Mouse (Mus musculus) embryonic fibroblast, embryonic 13.5 days (primary cell): ENCODE measurements around the gene Pa2g4. TPM values are rescaled to one million over a fixed set of nuclear protein-coding genes. Genes with fewer than 3 reads are reported as not detected.

ENCODE experiments used
- H3K27ac ChIP-seq: 2 replicates; pipeline ENCODE4 v1.5.1; 2012; ENCODE audit warnings: low read length, control low read depth, inconsistent platforms; ENCODE audit not compliant: insufficient read depth
- H3K4me1 ChIP-seq: 2 replicates; pipeline ENCODE4 v1.6.1; 2011; ENCODE audit warnings: low read length; ENCODE audit not compliant: control insufficient read depth, insufficient read depth
- H3K4me3 ChIP-seq: 2 replicates; pipeline ENCODE4 v1.5.1; 2011; ENCODE audit warnings: mild to moderate bottlenecking, control low read depth, low read length; ENCODE audit not compliant: insufficient read depth
- CTCF ChIP-seq: IDR thresholded peaks from 2 replicates; pipeline ENCODE4 v1.5.1; 2011; ENCODE audit warnings: mild to moderate bottlenecking, control low read depth, low read length, moderate library complexity, borderline replicate concordance; ENCODE audit not compliant: insufficient read depth
- POLR2A ChIP-seq: IDR thresholded peaks from 2 replicates; pipeline ENCODE4 v1.6.1; 2011; ENCODE audit warnings: low read depth, mild to moderate bottlenecking, control low read depth, low read length, moderate library complexity
- polyA plus RNA-seq: library from polyadenylated mRNA; stranded (reverse); fragments of >200 nt; gene quantifications from 2 replicates; pipeline ENCODE4 v1.2.4, GENCODE M21; 2011; ENCODE audit warnings: low read depth; ENCODE audit not compliant: missing spikeins, insufficient read length

Gene Pa2g4
- polyA plus RNA-seq, 1 experiment, result 146 TPM

DNA sequence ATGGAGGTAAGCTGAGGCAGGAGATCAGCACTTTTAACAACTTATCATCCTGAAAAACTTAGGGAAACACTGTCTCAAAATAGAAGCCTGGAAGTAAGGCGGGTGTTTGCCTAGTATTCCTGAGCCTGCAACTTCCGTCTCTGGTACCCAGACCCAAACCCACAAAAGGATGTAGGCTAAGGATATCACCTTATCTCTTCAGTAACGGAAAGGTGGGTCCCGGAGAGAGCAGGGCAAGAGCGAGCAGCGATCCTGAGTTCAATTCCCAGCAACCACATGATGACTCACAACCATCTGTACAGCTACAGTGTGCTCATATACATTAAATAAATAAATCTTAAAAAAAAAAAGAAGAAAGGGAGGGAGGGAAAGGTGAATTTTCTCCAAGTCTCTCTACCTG is 25.6 kb upstream of the Pa2g4 start:
- TF ChIP-seq POLR2A, result no peak
- TF ChIP-seq CTCF, result no peak
- Histone ChIP-seq H3K4me3 (no peak overlapping the region), H3K4me1 (no peaks in the 10 kb centered on the region), H3K27ac (no peak overlapping the region)

DNA sequence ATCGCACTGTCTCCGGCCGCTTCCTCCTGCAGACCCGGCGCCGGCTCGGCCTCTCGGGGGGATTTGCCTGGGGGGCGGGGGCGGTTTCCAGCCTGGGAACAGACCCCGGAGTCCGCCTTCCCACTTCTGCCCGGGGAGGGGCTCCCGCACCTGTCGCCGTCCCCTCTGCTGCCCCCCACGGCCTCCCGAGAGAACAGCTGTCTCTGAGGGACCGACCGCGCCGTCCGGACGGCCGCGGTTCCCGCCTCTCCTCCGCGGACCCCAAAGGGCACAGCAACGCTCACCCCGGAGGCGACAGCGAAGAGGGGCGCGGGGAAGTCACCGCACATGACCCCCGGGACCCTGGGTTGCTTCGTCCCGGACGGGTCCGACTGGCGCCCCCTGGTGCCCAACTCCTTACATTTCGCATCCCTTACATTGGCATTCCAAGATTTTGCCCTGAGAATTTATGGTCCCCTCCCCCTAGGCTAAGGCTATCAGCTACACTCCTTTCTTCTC is 24.5 kb upstream of the Pa2g4 start:
- H3K27ac ChIP-seq, result no peak overlapping the region
- H3K4me1 ChIP-seq, result no peaks in the 10 kb centered on the region

DNA sequence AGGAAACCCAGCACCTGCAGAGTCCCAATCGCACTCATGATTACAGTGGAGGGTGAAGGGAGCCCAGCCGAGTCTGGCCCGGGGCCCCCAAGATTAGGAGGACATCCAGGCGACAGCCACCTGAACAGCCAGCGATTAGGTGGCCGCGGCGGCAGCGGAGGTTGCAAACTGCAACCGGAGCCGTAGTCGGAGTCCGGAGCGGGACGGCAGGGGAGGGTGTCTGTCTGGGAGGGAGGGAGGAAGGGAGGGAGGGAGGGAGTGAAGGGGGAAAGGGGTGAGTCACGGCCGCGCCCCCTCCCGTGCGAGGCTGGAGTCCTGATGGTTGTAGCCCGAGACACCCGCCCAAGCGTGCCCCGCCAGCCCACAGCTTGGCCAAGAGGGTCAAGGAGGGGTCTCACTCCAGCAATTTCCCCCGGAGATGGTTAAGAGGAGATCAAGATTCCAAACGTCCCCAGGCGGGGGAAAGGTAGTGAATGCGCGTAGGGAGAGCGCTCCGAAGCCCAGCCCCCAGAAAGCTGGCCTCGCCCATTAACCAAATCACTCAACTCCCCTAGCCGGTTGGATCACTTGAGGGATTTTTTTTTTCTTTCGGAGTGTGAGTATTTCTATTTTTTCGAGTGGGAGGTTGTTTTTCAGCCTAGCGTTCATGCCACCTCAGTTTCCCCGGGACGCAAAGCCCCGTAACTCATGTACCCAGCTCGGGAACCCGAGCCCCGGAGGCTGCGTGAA is 23.8 kb upstream of the Pa2g4 start, which contains the start of gene Erbb3:
TSS of gene Erbb3 (minus strand) at position 189 of the 729 bp plus-strand sequence.
- H3K4me3 ChIP-seq, result peak within 1 kb of the TSS; percentile 73
- TF ChIP-seq CTCF, result no peak
- no peak for TF ChIP-seq POLR2A
- no peak within 1 kb of the TSS for H3K27ac ChIP-seq
- H3K4me1 ChIP-seq, result no peaks in the 10 kb centered on the region

More for the DNA sequence above, 24.5 kb upstream of the Pa2g4 start:
- H3K4me3 ChIP-seq, result peak overlapping the region; percentile 73
- no peak for TF ChIP-seq POLR2A
- TF ChIP-seq CTCF, result peak; percentile 62

DNA sequence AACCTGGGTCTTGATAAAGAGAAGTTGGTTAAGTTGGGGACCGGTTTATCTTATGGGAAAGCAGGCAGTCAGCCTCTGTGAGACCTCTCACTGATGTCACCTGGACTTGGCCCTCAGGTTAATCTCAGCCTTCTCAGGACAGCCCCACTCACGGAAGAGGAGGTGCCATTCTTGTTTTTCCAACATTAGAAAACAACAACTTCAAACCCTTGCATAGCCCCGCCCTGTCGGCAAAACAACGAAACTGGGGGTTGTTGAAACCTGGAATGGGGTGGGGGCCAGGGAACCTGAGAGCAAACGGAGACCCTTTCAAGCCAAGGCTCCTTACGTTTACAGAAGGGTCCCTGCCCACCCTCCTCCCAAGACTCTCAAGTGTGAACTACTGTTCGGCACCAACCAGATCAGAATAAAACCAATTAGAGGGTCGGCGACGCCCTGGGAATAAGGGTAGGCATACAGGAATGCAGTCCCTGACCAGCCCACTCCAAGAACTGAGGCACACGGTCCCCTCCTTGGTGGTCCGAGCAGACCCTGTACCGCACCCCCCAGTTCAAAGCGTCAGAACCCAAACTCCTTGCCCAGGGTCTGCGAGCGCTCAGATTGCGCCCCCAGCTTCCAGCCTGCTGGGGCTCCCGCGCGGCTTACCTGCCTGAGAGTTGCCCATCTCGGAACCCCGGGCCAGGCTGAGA is 23.1 kb upstream of the Pa2g4 start:
- Histone ChIP-seq H3K4me3 (peak overlapping the region; percentile 73), H3K4me1 (no peaks in the 10 kb centered on the region), H3K27ac (no peak overlapping the region)
- TF ChIP-seq CTCF (no peak), POLR2A (no peak)

- TF ChIP-seq POLR2A (no peak), CTCF (no peak)
- H3K27ac ChIP-seq, result no peak overlapping the region
- H3K4me3 ChIP-seq, result no peak overlapping the region
- no peaks in the 10 kb centered on the region for H3K4me1 ChIP-seq
Measured at GRCm38 (mm10) chr10:128588136-128588535, 22.3 kb upstream of the Pa2g4 start.

DNA sequence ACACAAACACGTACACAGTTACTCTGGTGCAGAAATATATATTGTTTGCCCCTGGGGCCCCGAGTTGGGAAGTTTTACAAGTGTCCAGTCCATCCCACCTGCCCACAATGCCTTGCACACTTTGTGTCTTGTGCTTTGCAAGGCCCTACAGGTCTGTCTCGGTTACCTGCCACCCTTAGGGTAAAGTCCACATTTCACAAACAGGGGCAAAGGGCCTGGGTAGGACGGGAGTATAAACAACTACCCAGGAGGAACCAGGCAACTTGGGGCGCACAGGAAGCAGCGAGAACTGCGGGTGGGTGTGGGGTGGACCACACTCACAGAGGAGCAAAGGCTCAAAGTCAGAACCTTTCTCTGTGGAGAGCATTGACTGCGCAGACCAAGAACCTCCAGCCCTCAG is 21.9 kb upstream of the Pa2g4 start:
- Histone ChIP-seq H3K4me1 (no peaks in the 10 kb centered on the region), H3K4me3 (no peak overlapping the region), H3K27ac (no peak overlapping the region)
- TF ChIP-seq POLR2A (no peak), CTCF (no peak)

DNA sequence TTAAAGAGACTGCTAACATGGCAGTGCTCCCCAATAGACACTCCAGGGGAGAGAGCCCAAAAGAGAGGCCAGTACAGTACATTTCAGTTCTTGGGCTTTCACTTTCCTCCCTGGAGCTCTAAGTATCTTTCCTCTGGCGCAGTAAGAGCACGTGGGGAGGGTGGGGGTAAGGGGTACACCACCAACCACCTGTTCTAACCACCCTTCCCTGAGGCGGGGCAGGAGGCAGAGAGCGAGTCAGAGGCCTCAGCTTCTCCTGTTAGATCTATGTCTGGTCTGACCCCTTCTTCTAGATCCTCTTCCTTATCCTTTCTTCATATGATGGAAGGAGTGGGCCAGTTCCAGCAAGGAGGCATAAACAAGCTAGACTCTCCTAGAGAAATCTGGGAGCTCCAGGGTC is 21.3 kb upstream of the Pa2g4 start:
- TF ChIP-seq CTCF (no peak), POLR2A (no peak)
- no peak overlapping the region for H3K27ac ChIP-seq

GRCm38 (mm10) chr10:128586546-128586945 is 20.8 kb upstream of the Pa2g4 start:
- H3K27ac ChIP-seq, result no peak overlapping the region
- TF ChIP-seq POLR2A (no peak), CTCF (no peak)
- H3K4me3 ChIP-seq, result no peak overlapping the region
- H3K4me1 ChIP-seq, result no peaks in the 10 kb centered on the region

More for the DNA sequence above, 21.3 kb upstream of the Pa2g4 start:
- H3K4me1 ChIP-seq, result no peaks in the 10 kb centered on the region
- H3K4me3 ChIP-seq, result no peak overlapping the region

DNA sequence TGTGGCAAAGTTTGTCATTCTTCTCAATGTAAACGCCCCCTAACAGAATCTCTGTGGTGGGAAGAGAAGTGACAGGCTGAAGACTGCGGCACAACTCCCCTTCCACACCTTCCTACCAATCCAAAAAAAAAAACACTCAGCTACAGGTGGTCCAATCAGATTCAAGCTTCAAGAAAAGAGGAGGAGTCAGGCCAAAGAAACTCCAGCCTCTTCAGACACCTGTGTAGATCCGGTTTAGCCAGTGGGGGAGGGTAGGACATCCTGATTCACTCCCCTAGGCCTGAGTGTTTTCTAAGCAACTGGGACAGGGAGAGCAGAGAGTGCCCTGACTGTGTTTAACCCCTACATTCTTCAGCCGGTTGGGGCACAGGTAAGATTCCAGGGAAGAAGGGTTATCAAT is 18.6 kb upstream of the Pa2g4 start:
- H3K4me1 ChIP-seq, result no peaks in the 10 kb centered on the region
- TF ChIP-seq POLR2A, result no peak
- no peak overlapping the region for H3K27ac ChIP-seq
- H3K4me3 ChIP-seq, result no peak overlapping the region

GRCm38 (mm10) chr10:128583644-128584043 is 17.9 kb upstream of the Pa2g4 start:
- TF ChIP-seq CTCF, result no peak
- TF ChIP-seq POLR2A, result no peak
- H3K4me1 ChIP-seq, result no peaks in the 10 kb centered on the region
- no peak overlapping the region for H3K27ac ChIP-seq
- H3K4me3 ChIP-seq, result no peak overlapping the region
